14 mouse cellular contexts compared by ENCODE assay signal in the genomic region with DNA sequence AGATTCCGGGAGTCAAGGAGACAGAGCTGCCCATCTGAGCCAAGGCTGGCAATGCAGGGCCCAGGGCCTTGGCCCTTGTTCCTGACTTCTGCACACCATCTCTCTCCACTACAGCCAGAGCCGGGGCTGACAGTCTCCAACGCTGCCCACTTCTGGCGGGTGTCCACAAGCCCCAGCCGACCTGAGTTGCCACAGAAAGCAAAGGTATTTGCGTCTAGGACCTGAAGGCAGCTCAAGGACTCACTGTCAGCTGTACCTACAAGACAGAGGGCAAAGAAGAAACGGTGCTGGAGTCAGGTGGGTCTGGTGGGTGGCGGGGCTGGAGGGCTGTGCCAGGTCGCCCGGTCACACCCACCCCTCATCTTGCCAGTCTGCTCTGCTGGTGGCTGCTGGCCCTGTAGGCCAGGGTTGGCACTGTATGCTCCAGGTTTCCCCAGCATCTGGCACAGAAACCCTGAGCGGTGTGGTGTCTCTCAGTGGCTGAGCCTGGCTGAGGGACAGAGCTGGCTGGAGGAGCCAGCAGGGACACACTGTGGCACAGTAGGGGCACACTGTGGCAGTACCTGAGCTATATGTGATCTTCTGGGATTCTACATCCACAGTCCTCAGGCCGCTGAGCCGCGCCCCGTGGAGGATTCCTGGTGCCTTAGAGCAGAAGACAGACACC. TPM values are rescaled to one million over a fixed set of nuclear protein-coding genes. Genes with fewer than 3 reads are reported as not detected.
DNase-seq lines count a peak whose midpoint lies in the region; ATAC-seq lines count a peak whose summit lies in the region.
"Had no signal": no experiment of that assay in that cellular context is flagged by ENCODE, and none has a peak within 500 bp of the region (broad histone marks: within the 10 kb centered on the region; RNA-seq: fewer than 3 reads in every experiment).

No protein-coding gene starts in this region.

- H3K4me2 ChIP-seq in heart, embryonic 13.5 days = no peak overlapping the region
- no peak overlapping the region for H3K4me2 ChIP-seq in limb, embryonic 12.5 days
- H3K4me2 ChIP-seq: embryonic facial prominence, embryonic 15.5 days had no signal

- intact Hi-C loops in heart, postnatal 14 days (cut with DNase I) = no loop called here

- WGBS in heart, embryonic 13.5 days = 86% methylated on average over 15 of the region's 15 CpGs
- WGBS in limb, embryonic 12.5 days = 92% methylated on average over 15 of the region's 15 CpGs
- WGBS in limb, embryonic 10.5 days = 96% methylated on average over 15 of the region's 15 CpGs

- peaks cover 17% of the 10 kb centered on the region for H3K4me1 ChIP-seq in heart, embryonic 13.5 days
- H3K4me1 ChIP-seq in limb, embryonic 12.5 days (replicated peaks) = peaks cover 13% of the 10 kb centered on the region
- peaks cover 13% of the 10 kb centered on the region for H3K4me1 ChIP-seq in limb, embryonic 10.5 days

- peaks cover 82% of the 10 kb centered on the region for H3K36me3 ChIP-seq in heart, embryonic 13.5 days
- H3K36me3 ChIP-seq in limb, embryonic 12.5 days = peaks cover 80% of the 10 kb centered on the region
- H3K36me3 ChIP-seq in limb, embryonic 10.5 days = peaks cover 95% of the 10 kb centered on the region

- H3K27me3 ChIP-seq in heart, embryonic 13.5 days (replicated peaks) = no peaks in the 10 kb centered on the region
- no peaks in the 10 kb centered on the region for H3K27me3 ChIP-seq in limb, embryonic 12.5 days
- H3K27me3 ChIP-seq in limb, embryonic 10.5 days (ENCODE audit: low read depth, poor library complexity, severe bottlenecking) = no peaks in the 10 kb centered on the region
- H3K27me3 ChIP-seq: embryonic facial prominence, embryonic 15.5 days; megakaryocyte, embryonic 14.5 days had no signal

- H3K27ac ChIP-seq in heart, embryonic 13.5 days (replicated peaks) = 0 out of 2 replicates have a peak overlapping the region, but pooled peaks have one; percentile 8
- H3K27ac ChIP-seq in limb, embryonic 12.5 days = no peak overlapping the region
- no peak overlapping the region for H3K27ac ChIP-seq in limb, embryonic 10.5 days
- H3K27ac ChIP-seq: embryonic facial prominence, embryonic 15.5 days had no signal

- no peak for ATAC-seq in heart, embryonic 13.5 days (ENCODE audit: extremely low read depth, insufficient number of reproducible peaks, low FRiP score, low TSS enrichment)
- ATAC-seq in limb, embryonic 12.5 days (ENCODE audit: insufficient number of reproducible peaks, insufficient read depth, low FRiP score, low TSS enrichment, low read depth) = no peak

- H3K9me3 ChIP-seq in heart, embryonic 13.5 days = no peaks in the 10 kb centered on the region
- H3K9me3 ChIP-seq in limb, embryonic 12.5 days = no peaks in the 10 kb centered on the region
- H3K9me3 ChIP-seq in limb, embryonic 10.5 days (replicated peaks) = no peaks in the 10 kb centered on the region
- H3K9me3 ChIP-seq: embryonic facial prominence, embryonic 15.5 days; megakaryocyte, embryonic 14.5 days had no signal

- H3K4me3 ChIP-seq in heart, embryonic 13.5 days = no peak overlapping the region
- H3K4me3 ChIP-seq in limb, embryonic 12.5 days (replicated peaks) = no peak overlapping the region
- no peak overlapping the region for H3K4me3 ChIP-seq in limb, embryonic 10.5 days
- H3K4me3 ChIP-seq: embryonic facial prominence, embryonic 15.5 days; megakaryocyte, embryonic 14.5 days had no signal

- H3K9ac ChIP-seq in heart, embryonic 13.5 days = 0 out of 2 replicates have a peak overlapping the region, but pooled peaks have one; percentile 50
- H3K9ac ChIP-seq in limb, embryonic 12.5 days (replicated peaks) = 0 out of 2 replicates have a peak overlapping the region, but pooled peaks have one; percentile 12
- H3K9ac ChIP-seq: embryonic facial prominence, embryonic 15.5 days had no signal

- DNase-seq in adrenal gland, adult 2 months = peak; percentile 22
- DNase-seq in adrenal gland, adult 8-10 months = no peak
- no peak for DNase-seq in heart, postnatal 14 days
- no peak for DNase-seq in limb, embryonic 10.5 days (ENCODE audit: low spot score)
- peak; percentile 76 to 80 for DNase-seq in cerebellum, postnatal 14 days
- DNase-seq in B cell, adult 2 months = no peak
- DNase-seq: lung, adult 18-20 months; spleen, adult 18-20 months; thymus, postnatal 14 days had no signal

RNA-seq across cellular contexts. Expression of a gene that starts 7.8 kb away (rescaled TPM):
- 10 to 100 TPM in 1 of 2 experiments, 1 to 10 TPM in 1; 9.5 to 24.4 TPM for total RNA-seq in adrenal gland, adult 2 months (2021)
- polyA plus RNA-seq in adrenal gland, adult 2 months (2012; rRNA removed) = 9.5 and 15.8 TPM in 2 replicates
- total RNA-seq in adrenal gland, adult 8-10 months (2022) = 10 to 100 TPM; 18.4 to 26.8 (median 24.0) TPM
- 15.6 and 18.9 TPM in 2 replicates for polyA plus RNA-seq in heart, embryonic 13.5 days (2015; fragmentation: Nextera tagmentation; extraction: Ambion mirVana)
- 1 to 10 TPM; 6.3 to 7.6 TPM for total RNA-seq in heart, postnatal 14 days (2021)
- polyA plus RNA-seq in limb, embryonic 12.5 days (2016; fragmentation: Nextera tagmentation; extraction: Ambion mirVana) = 35.2 and 35.3 TPM in 2 replicates
- polyA plus RNA-seq in limb, embryonic 10.5 days (2016; fragmentation: Nextera tagmentation; extraction: Ambion mirVana) = 49.5 and 54.5 TPM in 2 replicates

RNA-seq across cellular contexts. Expression of a gene that starts 11.7 kb away (rescaled TPM):
- 1 to 10 TPM; 1.4 to 3.7 TPM for total RNA-seq in adrenal gland, adult 2 months (2021)
- polyA plus RNA-seq in adrenal gland, adult 2 months (2012; rRNA removed) = 4.8 and 6.5 TPM in 2 replicates
- 1 to 10 TPM; 2.7 to 6.5 (median 3.4) TPM for total RNA-seq in adrenal gland, adult 8-10 months (2022)
- 3.0 and 3.2 TPM in 2 replicates for polyA plus RNA-seq in heart, embryonic 13.5 days (2015; fragmentation: Nextera tagmentation; extraction: Ambion mirVana)
- total RNA-seq in heart, postnatal 14 days (2021) = 1 to 10 TPM; 5.8 to 8.2 TPM
- polyA plus RNA-seq in limb, embryonic 12.5 days (2016; fragmentation: Nextera tagmentation; extraction: Ambion mirVana) = 7.6 and 9.2 TPM in 2 replicates
- polyA plus RNA-seq in limb, embryonic 10.5 days (2016; fragmentation: Nextera tagmentation; extraction: Ambion mirVana) = 9.1 and 9.2 TPM in 2 replicates
- total RNA-seq: hematopoietic stem cell, adult 5-6 weeks had no signal

RNA-seq across cellular contexts. Expression of a gene that starts 32.5 kb away (rescaled TPM):
- 1 to 10 TPM; 4.6 to 6.6 TPM for total RNA-seq in adrenal gland, adult 2 months (2021)
- polyA plus RNA-seq in adrenal gland, adult 2 months (2012; rRNA removed) = 4.0 and 4.4 TPM in 2 replicates
- 10 to 100 TPM in 2 of 4 experiments, 1 to 10 TPM in 2; 6.3 to 10.4 (median 9.7) TPM for total RNA-seq in adrenal gland, adult 8-10 months (2022)
- polyA plus RNA-seq in heart, embryonic 13.5 days (2015; fragmentation: Nextera tagmentation; extraction: Ambion mirVana) = 1.9 TPM in 2 replicates
- total RNA-seq in heart, postnatal 14 days (2021) = 1 to 10 TPM; 5.2 to 7.0 TPM
- 5.1 and 6.2 TPM in 2 replicates for polyA plus RNA-seq in limb, embryonic 12.5 days (2016; fragmentation: Nextera tagmentation; extraction: Ambion mirVana)
- 4.0 and 4.3 TPM in 2 replicates for polyA plus RNA-seq in limb, embryonic 10.5 days (2016; fragmentation: Nextera tagmentation; extraction: Ambion mirVana)

RNA-seq across cellular contexts. Expression of a gene that starts 54.4 kb away (rescaled TPM):
- 100 to 1,000 TPM in 1 of 2 experiments, 10 to 100 TPM in 1; 57.1 to 103 TPM for total RNA-seq in adrenal gland, adult 2 months (2021)
- 21.9 and 40.8 TPM in 2 replicates for polyA plus RNA-seq in adrenal gland, adult 2 months (2012; rRNA removed)
- 100 to 1,000 TPM in 3 of 4 experiments, 10 to 100 TPM in 1; 90.9 to 110 (median 105) TPM for total RNA-seq in adrenal gland, adult 8-10 months (2022)
- polyA plus RNA-seq in heart, embryonic 13.5 days (2015; fragmentation: Nextera tagmentation; extraction: Ambion mirVana) = 132 and 155 TPM in 2 replicates
- 10 to 100 TPM; 50.2 to 61.5 TPM for total RNA-seq in heart, postnatal 14 days (2021)
- polyA plus RNA-seq in limb, embryonic 12.5 days (2016; fragmentation: Nextera tagmentation; extraction: Ambion mirVana) = 199 and 203 TPM in 2 replicates
- 191 and 201 TPM in 2 replicates for polyA plus RNA-seq in limb, embryonic 10.5 days (2016; fragmentation: Nextera tagmentation; extraction: Ambion mirVana)

Comparison
In these comparisons a context has a peak if more than half of its experiments do, and no peak if none do; other contexts are left out.
1. DNase-seq: peak in adrenal gland, adult 2 months (single experiment) and cerebellum, postnatal 14 days (2 of 2); none in adrenal gland, adult 8-10 months (single experiment), heart, postnatal 14 days (0 of 2), limb, embryonic 10.5 days (single experiment) and B cell, adult 2 months (0 of 2).